Mouse (Mus musculus) CD4-positive, CD25-positive, alpha-beta regulatory T cell (primary cell): ENCODE measurements around the gene Pbx1. TPM values are rescaled to one million over a fixed set of nuclear protein-coding genes. Genes with fewer than 3 reads are reported as not detected.

Experiments
- polyA plus RNA-seq: library from polyadenylated mRNA; unstranded; fragments of 100-300 nt; shearing (Covaris generic); gene quantifications from one replicate; pipeline ENCODE4 v1.2.1, GENCODE M21; 2017

The Pbx1 gene
- 0.10 TPM for polyA plus RNA-seq

GRCm38 (mm10) chr1:168432232-168432280 lies at the start of gene Pbx1:
Gene Pbx1 (minus strand): TSS chr1:168432270.

